In genomic region chr17:56933395-56933794, GRCm38 (mm10) we compare ENCODE assay signal across 12 mouse cellular contexts. TPM values are rescaled to one million over a fixed set of nuclear protein-coding genes. Genes with fewer than 3 reads are reported as not detected.
DNase-seq lines count a peak whose midpoint lies in the region; ATAC-seq and TF ChIP-seq lines count a peak whose summit lies in the region.
"Had no signal": no experiment of that assay in that cellular context is flagged by ENCODE, and none has a peak within 500 bp of the region (broad histone marks: within the 10 kb centered on the region; RNA-seq: fewer than 3 reads in every experiment).

No protein-coding gene starts in this region.

- H3K27ac ChIP-seq in kidney, postnatal 0 days, result no peak overlapping the region
- H3K27ac ChIP-seq in embryonic facial prominence, embryonic 15.5 days (replicated peaks), result no peak overlapping the region
- no peak overlapping the region for H3K27ac ChIP-seq in hindbrain, embryonic 12.5 days
- H3K27ac ChIP-seq in midbrain, embryonic 14.5 days (replicated peaks; ENCODE audit: low read depth, low read length), result no peak overlapping the region
- H3K27ac ChIP-seq: layer of hippocampus, adult 2 months had no signal

- no peaks in the 10 kb centered on the region for H3K27me3 ChIP-seq in kidney, postnatal 0 days (ENCODE audit: insufficient read depth, low read length)
- H3K27me3 ChIP-seq in embryonic facial prominence, embryonic 15.5 days, result no peaks in the 10 kb centered on the region
- H3K27me3 ChIP-seq in hindbrain, embryonic 12.5 days, result 0 out of 2 replicates have a peak, but pooled peaks cover 6% of the 10 kb centered on the region
- no peaks in the 10 kb centered on the region for H3K27me3 ChIP-seq in midbrain, embryonic 14.5 days (ENCODE audit: control insufficient read depth, insufficient read depth, low read length)

- 0 out of 2 replicates have a peak overlapping the region, but pooled peaks have one; percentile 73 for H3K4me2 ChIP-seq in kidney, postnatal 0 days (ENCODE audit: low read length)
- H3K4me2 ChIP-seq in embryonic facial prominence, embryonic 15.5 days (replicated peaks), result peak overlapping the region; percentile 87; the same call in 1 of the 2 replicates
- peak overlapping the region; percentile 88 for H3K4me2 ChIP-seq in hindbrain, embryonic 12.5 days (replicated peaks)
- peak overlapping the region; percentile 92 for H3K4me2 ChIP-seq in midbrain, embryonic 14.5 days (ENCODE audit: low read length)

- H3K4me1 ChIP-seq in kidney, postnatal 0 days (replicated peaks; ENCODE audit: insufficient read depth, low read length), result peaks cover 16% of the 10 kb centered on the region
- peaks cover 28% of the 10 kb centered on the region for H3K4me1 ChIP-seq in embryonic facial prominence, embryonic 15.5 days
- peaks cover 44% of the 10 kb centered on the region for H3K4me1 ChIP-seq in hindbrain, embryonic 12.5 days
- peaks cover 24% of the 10 kb centered on the region for H3K4me1 ChIP-seq in midbrain, embryonic 14.5 days (ENCODE audit: control insufficient read depth, insufficient read depth, low read length)

- DNase-seq in kidney, postnatal 0 days (ENCODE audit: low spot score), result no peak
- no peak for DNase-seq in kidney, postnatal 25 days
- no peak for DNase-seq in midbrain, embryonic 14.5 days
- no peak for DNase-seq in spleen, adult 12 weeks (ENCODE audit: low spot score)
- no peak for DNase-seq in urinary bladder, postnatal 4 days (ENCODE audit: low spot score in 2 of 2)
- no peak for DNase-seq in layer of hippocampus, postnatal 10 days (ENCODE audit: low spot score in 2 of 2)
- DNase-seq: lung, postnatal 10 days had no signal

- no peak overlapping the region for H3K4me3 ChIP-seq in kidney, postnatal 0 days (replicated peaks; ENCODE audit: low read depth, low read length)
- no peak overlapping the region for H3K4me3 ChIP-seq in embryonic facial prominence, embryonic 15.5 days (replicated peaks)
- H3K4me3 ChIP-seq in hindbrain, embryonic 12.5 days, result peak overlapping the region; percentile 96; the same call in 1 of the 2 replicates
- H3K4me3 ChIP-seq in midbrain, embryonic 14.5 days (replicated peaks; ENCODE audit: low read depth, low read length), result no peak overlapping the region
- H3K4me3 ChIP-seq: layer of hippocampus, adult 2 months had no signal

- no peaks in the 10 kb centered on the region for H3K36me3 ChIP-seq in kidney, postnatal 0 days (ENCODE audit: insufficient read depth, low read length)
- no peaks in the 10 kb centered on the region for H3K36me3 ChIP-seq in embryonic facial prominence, embryonic 15.5 days
- H3K36me3 ChIP-seq in hindbrain, embryonic 12.5 days, result no peaks in the 10 kb centered on the region; the same call in 1 of the 2 replicates
- no peaks in the 10 kb centered on the region for H3K36me3 ChIP-seq in midbrain, embryonic 14.5 days (ENCODE audit: control insufficient read depth, insufficient read depth, low read length)

- 0 out of 2 replicates have a peak overlapping the region, but pooled peaks have one; percentile 23 for H3K9ac ChIP-seq in kidney, postnatal 0 days (ENCODE audit: low read depth, low read length)
- H3K9ac ChIP-seq in embryonic facial prominence, embryonic 15.5 days, result no peak overlapping the region
- H3K9ac ChIP-seq in hindbrain, embryonic 12.5 days, result peak overlapping the region; percentile 39; the same call in 1 of the 2 replicates
- no peak overlapping the region for H3K9ac ChIP-seq in midbrain, embryonic 14.5 days (replicated peaks; ENCODE audit: low read length)

- no peak for TF ChIP-seq CTCF in kidney, postnatal 0 days (IDR thresholded peaks at IDR 0.05; ENCODE audit: low read depth)

- no peaks in the 10 kb centered on the region for H3K9me3 ChIP-seq in kidney, postnatal 0 days (replicated peaks; ENCODE audit: low read length)
- H3K9me3 ChIP-seq in embryonic facial prominence, embryonic 15.5 days (replicated peaks), result no peaks in the 10 kb centered on the region
- no peaks in the 10 kb centered on the region for H3K9me3 ChIP-seq in hindbrain, embryonic 12.5 days (replicated peaks)
- H3K9me3 ChIP-seq in midbrain, embryonic 14.5 days (ENCODE audit: control insufficient read depth, low read length), result no peaks in the 10 kb centered on the region

- 87% methylated on average over 2 of the region's 2 CpGs for WGBS in kidney, postnatal 0 days
- WGBS in embryonic facial prominence, embryonic 15.5 days, result 98% methylated on average over 2 of the region's 2 CpGs
- WGBS in hindbrain, embryonic 12.5 days, result 95% methylated on average over 2 of the region's 2 CpGs
- WGBS in midbrain, embryonic 14.5 days, result 93% methylated on average over 2 of the region's 2 CpGs

- ATAC-seq in kidney, postnatal 0 days (replicated peaks; ENCODE audit: low FRiP score, low read depth), result no peak
- ATAC-seq in embryonic facial prominence, embryonic 15.5 days (ENCODE audit: insufficient number of reproducible peaks, low FRiP score, low TSS enrichment, low read depth), result no peak
- ATAC-seq in hindbrain, embryonic 12.5 days (ENCODE audit: low FRiP score), result no peak
- ATAC-seq in midbrain, embryonic 14.5 days (ENCODE audit: low FRiP score, low TSS enrichment), result no peak
- ATAC-seq: activated CD4-positive, CD25-positive, alpha-beta regulatory T cell, adult 4 months had no signal

RNA-seq across cellular contexts. Expression of gene Mllt1, which starts 1.8 kb away (rescaled TPM):
- 27.4 and 29.1 TPM in 2 replicates for polyA plus RNA-seq in kidney, postnatal 0 days (2015; fragmentation: Nextera tagmentation; extraction: Ambion mirVana)
- polyA plus RNA-seq in embryonic facial prominence, embryonic 15.5 days (2015; fragmentation: Nextera tagmentation; extraction: Ambion mirVana), result 53.9 and 56.9 TPM in 2 replicates
- 100 and 102 TPM in 2 replicates for polyA plus RNA-seq in hindbrain, embryonic 12.5 days (2016; fragmentation: Nextera tagmentation; extraction: Ambion mirVana)
- polyA plus RNA-seq in midbrain, embryonic 14.5 days (2014; fragmentation: Nextera tagmentation; extraction: Ambion mirVana), result 64.3 and 66.3 TPM in 2 replicates
- total RNA-seq in layer of hippocampus, postnatal 10 days (2021), result 10 to 100 TPM; 68.7 to 72.0 TPM

RNA-seq across cellular contexts. Expression of gene Acer1, which starts 48.5 kb away (rescaled TPM):
- not detected in 2 replicates for polyA plus RNA-seq in kidney, postnatal 0 days (2015; fragmentation: Nextera tagmentation; extraction: Ambion mirVana)
- polyA plus RNA-seq in embryonic facial prominence, embryonic 15.5 days (2015; fragmentation: Nextera tagmentation; extraction: Ambion mirVana), result 10.2 and 10.4 TPM in 2 replicates
- not detected in 2 replicates for polyA plus RNA-seq in hindbrain, embryonic 12.5 days (2016; fragmentation: Nextera tagmentation; extraction: Ambion mirVana)
- polyA plus RNA-seq in midbrain, embryonic 14.5 days (2014; fragmentation: Nextera tagmentation; extraction: Ambion mirVana), result not detected in 2 replicates
- not detected for total RNA-seq in layer of hippocampus, postnatal 10 days (2021)
- total RNA-seq: layer of hippocampus, adult 2 months had no signal
- polyA plus RNA-seq: activated CD4-positive, CD25-positive, alpha-beta regulatory T cell, adult 4 months had no signal

RNA-seq across cellular contexts. Expression of gene Clpp, which starts 56.7 kb away (rescaled TPM):
- polyA plus RNA-seq in kidney, postnatal 0 days (2015; fragmentation: Nextera tagmentation; extraction: Ambion mirVana), result 145 and 149 TPM in 2 replicates
- 136 and 139 TPM in 2 replicates for polyA plus RNA-seq in embryonic facial prominence, embryonic 15.5 days (2015; fragmentation: Nextera tagmentation; extraction: Ambion mirVana)
- 121 and 136 TPM in 2 replicates for polyA plus RNA-seq in hindbrain, embryonic 12.5 days (2016; fragmentation: Nextera tagmentation; extraction: Ambion mirVana)
- 172 and 201 TPM in 2 replicates for polyA plus RNA-seq in midbrain, embryonic 14.5 days (2014; fragmentation: Nextera tagmentation; extraction: Ambion mirVana)
- total RNA-seq in layer of hippocampus, postnatal 10 days (2021), result 10 to 100 TPM; 55.7 to 56.0 TPM

RNA-seq across cellular contexts. Expression of gene 1700061G19Rik, which starts 58.1 kb away (rescaled TPM):
- 0.11 and 0.13 TPM in 2 replicates for polyA plus RNA-seq in kidney, postnatal 0 days (2015; fragmentation: Nextera tagmentation; extraction: Ambion mirVana)
- 0.27 and 0.29 TPM in 2 replicates for polyA plus RNA-seq in embryonic facial prominence, embryonic 15.5 days (2015; fragmentation: Nextera tagmentation; extraction: Ambion mirVana)
- 0.27 and 0.52 TPM in 2 replicates for polyA plus RNA-seq in hindbrain, embryonic 12.5 days (2016; fragmentation: Nextera tagmentation; extraction: Ambion mirVana)
- 0.18 and 0.36 TPM in 2 replicates for polyA plus RNA-seq in midbrain, embryonic 14.5 days (2014; fragmentation: Nextera tagmentation; extraction: Ambion mirVana)
- under 1 TPM; 0.11 to 0.39 TPM for total RNA-seq in layer of hippocampus, postnatal 10 days (2021)

RNA-seq across cellular contexts. Expression of gene Acsbg2, which starts 59.1 kb away (rescaled TPM):
- polyA plus RNA-seq in kidney, postnatal 0 days (2015; fragmentation: Nextera tagmentation; extraction: Ambion mirVana), result not detected in 2 replicates
- polyA plus RNA-seq in embryonic facial prominence, embryonic 15.5 days (2015; fragmentation: Nextera tagmentation; extraction: Ambion mirVana), result 0.16 TPM in 1 of 2 replicates, not detected in the other
- polyA plus RNA-seq in hindbrain, embryonic 12.5 days (2016; fragmentation: Nextera tagmentation; extraction: Ambion mirVana), result not detected in 2 replicates
- polyA plus RNA-seq in midbrain, embryonic 14.5 days (2014; fragmentation: Nextera tagmentation; extraction: Ambion mirVana), result not detected in 2 replicates
- not detected for total RNA-seq in layer of hippocampus, postnatal 10 days (2021)
- total RNA-seq: layer of hippocampus, adult 2 months had no signal
- polyA plus RNA-seq: heart, embryonic 16.5 days had no signal

Comparison
In these comparisons a context has a peak if more than half of its experiments do, and no peak if none do; other contexts are left out.
1. H3K9ac ChIP-seq: peak in kidney, postnatal 0 days (single experiment) and hindbrain, embryonic 12.5 days (single experiment); none in embryonic facial prominence, embryonic 15.5 days (single experiment) and midbrain, embryonic 14.5 days (single experiment).
2. RNA of gene Acer1, which starts 48.5 kb away (polyA plus RNA-seq): 10.2 to 10.4 TPM in embryonic facial prominence, embryonic 15.5 days; not detected in kidney, postnatal 0 days, not detected in hindbrain, embryonic 12.5 days and not detected in midbrain, embryonic 14.5 days; every median in the first group is over 10 times any median in the second.
3. Peak in every context shown above with its lines, with median percentiles within 50 percentile points of each other: H3K4me2 ChIP-seq.